Mouse (Mus musculus) thymus, postnatal 10 days (tissue): Measurements from ENCODE around the gene Vps9d1.
"Not testable (repeated sequence)": the region's sequence is repeated elsewhere in the genome, so short reads cannot be mapped to it uniquely, and the experiment has no call there.

ENCODE experiments used
- DNase-seq, 2 experiments: peaks; one replicate each; pipeline ENCODE4 v3.0.0; 2021; ENCODE audit warnings: low spot score in 2 of 2

The Vps9d1 gene

DNA sequence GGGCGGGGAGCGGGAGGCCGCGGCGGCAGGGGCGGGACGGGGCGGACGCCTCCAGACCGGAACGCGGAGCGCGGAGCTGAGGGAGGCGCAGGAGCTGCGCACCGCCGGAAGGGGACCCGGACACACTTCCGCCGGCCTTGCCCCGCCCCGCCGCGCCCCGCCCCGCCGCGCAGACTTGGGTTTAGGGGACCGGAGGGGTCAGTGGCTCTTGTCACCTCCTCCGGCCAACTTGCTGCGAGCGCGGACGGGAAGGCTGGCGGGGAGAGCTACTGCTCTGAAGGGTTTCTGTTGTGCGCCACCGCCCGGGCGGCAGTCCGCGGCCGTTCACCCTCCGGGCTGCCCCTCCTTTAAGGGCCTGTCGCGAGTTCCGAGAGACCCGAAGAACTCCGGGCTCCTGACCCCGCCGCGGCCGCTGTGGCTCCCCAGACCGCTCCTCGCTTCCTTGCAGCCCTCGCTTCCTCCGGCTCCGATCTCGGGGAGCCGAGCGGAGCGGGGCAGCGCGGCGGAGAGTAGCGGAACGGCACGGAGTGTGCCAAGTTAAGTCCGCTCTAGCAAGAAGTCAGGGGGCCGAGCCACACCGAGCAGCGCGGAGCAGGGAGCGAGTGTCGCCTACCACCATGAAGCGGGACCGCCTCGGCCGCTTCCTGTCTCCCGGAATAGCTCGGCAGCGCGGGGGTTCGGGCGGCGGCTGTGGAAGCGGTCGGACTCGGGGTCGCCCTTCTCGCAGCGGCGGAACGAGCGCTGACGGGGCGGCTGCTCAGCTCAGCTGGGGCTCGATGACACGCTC is at the start of gene Vps9d1, which contains the start of gene Zfp276:
Vps9d1 (minus strand) TSS at position 250 of the 787 bp plus-strand sequence.
Zfp276 (plus strand) TSS at position 97 of the 787 bp plus-strand sequence.
- DNase-seq = peak; percentile 68 to 85

DNA sequence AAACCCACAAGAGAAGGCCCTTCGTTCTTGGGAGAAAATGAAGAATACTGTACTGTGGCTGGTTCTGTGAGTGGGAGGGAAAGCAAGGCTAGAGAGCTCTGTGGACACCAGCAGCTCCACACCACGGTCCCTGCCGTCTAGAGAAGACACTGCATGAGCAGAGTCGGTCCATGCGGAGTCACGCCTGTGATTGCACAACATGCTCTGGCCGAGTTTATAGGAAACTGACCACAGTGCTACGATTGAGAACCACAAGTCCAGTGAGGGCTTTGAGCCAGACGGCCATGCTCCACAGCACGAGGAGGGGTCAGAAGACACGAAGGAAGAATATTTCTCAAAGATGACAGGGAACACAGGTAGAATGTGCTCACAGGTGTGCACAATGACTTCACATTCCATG is 44.2 kb upstream of the Vps9d1 start:
- DNase-seq = no peak

DNA sequence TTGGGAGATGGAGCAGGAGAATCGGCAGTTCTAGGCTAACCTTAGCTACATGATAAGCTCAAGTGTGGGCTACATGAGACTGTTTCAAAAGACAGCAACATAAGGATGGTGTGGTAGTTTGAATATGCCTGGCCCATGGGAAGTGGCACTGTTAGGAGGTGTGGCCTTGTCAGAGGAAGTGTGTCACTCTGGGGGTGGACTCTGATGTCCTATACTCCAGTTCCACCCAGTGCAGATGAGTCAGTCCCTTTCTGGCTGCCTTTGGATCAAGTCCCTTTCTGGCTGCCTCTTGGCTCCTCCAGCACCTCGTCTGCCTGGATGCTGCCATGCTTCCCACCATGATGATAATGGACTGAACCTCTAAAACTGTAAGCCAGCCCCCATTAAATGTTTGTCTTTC is 38.6 kb upstream of the Vps9d1 start:
- DNase-seq = no peak

DNA sequence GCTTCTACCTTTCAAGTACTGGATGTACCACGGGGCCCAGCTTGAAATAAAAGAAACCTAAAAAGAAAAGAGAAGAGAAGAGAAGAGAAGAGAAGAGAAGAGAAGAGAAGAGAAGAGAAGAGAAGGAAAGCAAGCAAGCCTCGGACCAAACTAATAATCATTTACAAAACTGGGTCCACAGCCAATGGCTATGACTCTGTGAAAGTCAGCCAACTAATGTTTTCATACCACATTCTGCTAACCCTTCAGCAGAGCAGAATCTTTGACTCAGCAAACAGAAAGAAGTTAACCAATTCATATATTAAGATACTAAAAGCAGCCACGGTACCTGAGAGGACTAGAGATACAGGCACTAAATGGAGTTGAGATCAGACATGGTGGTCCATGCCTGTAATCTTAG is 38.1 kb upstream of the Vps9d1 start:
- DNase-seq = no peak

DNA sequence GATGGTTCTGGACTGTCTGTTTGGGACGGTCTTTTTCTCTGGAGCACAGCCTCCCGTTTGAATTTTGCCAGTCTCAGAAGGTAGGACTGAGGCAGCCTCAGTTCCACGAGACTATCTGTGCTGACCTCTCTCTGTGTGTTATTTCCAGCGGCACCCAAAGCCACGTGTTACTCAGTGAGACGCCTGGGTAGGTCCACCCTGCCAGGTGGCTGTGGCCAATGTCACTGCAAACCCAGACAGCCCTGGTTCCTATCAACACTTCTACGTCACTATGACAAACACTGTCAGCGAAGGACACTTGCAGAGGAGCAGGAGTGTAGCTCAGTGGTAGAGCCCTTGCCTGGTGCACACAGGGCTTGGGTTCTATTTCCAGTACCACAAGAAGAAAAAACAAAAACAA is 37.6 kb upstream of the Vps9d1 start:
- DNase-seq = no peak

DNA sequence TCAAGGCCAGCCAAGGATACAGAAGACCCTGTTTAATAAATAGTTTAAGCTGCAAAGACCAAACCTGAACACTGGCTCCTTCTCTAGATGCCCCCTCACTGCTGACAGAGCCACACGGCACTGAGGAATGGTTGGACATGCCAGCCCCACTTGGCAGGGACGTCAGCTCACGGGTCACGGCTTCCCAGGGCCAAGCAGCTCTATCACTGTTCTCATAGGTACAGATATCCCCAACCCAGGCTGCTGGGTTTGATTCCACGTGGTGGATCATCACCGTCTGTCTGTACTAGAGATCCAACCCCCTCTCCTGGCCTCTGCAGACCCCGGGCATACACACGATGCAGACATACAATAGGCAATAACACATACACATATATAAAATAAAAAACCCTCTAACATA is 36.5 kb upstream of the Vps9d1 start:
- no peak for DNase-seq

DNA sequence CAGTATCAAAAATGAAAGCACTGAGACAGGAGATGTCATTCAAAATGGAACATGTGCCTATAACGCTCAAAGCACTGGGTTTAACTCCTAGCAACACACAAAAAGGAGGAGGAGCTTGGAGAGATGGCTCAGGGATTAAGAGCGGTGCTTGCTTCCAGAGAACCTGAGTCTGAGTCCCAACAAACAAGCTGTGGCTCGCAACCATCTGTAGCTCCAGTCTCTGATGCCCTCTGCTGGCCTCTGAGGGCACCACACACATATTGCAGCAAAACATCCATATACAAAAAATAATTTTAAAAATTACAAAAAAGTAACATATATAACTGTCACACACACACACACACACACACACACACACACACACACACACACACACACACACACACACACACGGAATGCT is 36.0 kb upstream of the Vps9d1 start:
- DNase-seq = peak in 1 of 2 experiments; percentile 33

DNA sequence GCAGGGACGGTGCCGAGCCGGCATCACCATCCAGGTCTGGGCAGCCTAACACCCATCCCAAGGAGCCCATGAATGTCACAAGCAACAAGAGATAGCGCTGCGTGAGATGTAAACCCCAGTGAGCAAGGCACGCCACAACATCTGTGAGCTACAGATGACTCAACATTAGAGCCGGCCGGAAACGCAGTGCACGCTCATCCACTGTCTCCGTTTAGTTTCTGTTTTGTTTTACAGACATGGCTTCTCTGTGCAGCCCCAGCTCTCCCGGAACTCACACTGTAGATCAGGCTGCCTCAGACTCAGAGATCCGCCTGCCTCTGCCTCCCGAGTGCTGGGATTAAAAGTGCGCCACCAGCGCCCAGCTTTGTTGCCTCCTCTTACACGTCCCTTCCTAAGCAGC is 33.2 kb upstream of the Vps9d1 start:
- DNase-seq = no peak

DNA sequence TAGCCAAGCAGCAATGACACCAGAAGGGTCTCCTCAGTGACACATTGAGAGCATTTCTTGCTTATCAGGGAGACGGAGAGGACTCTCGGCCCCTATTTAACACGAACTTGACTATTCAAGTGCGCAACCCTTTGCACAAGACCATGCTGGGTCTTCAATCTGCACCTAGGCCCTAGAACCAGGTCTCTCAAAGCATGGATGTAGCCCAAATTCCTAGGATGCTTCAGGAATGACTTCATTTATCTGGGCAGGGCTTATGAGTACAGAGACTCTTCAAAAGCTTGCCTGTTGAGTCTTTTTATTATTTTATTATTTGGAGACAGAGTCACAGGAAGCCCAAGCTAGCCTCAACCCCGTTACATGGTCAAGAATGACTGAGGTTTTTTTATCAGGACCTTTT is 30.3 kb upstream of the Vps9d1 start:
- no peak for DNase-seq

DNA sequence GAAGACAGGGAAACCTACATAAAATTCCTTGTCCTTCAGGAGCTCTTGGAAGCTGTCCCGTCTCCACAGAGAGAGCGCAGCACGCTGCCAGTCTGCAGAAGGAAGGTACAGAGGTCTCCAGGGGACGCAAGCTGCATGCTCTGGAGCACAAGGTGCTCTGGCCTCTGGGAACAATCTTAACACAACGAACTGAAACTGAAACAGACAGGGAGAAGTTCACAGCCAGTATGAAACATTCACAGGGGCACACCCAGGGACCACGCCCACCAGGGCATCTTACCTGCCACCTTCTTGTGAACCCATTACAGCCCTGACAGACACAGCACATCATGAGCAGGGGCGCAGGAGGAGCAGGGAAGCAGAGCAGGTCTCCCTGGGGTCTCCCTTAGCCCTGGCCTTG is 29.8 kb upstream of the Vps9d1 start:
- no peak for DNase-seq

DNA sequence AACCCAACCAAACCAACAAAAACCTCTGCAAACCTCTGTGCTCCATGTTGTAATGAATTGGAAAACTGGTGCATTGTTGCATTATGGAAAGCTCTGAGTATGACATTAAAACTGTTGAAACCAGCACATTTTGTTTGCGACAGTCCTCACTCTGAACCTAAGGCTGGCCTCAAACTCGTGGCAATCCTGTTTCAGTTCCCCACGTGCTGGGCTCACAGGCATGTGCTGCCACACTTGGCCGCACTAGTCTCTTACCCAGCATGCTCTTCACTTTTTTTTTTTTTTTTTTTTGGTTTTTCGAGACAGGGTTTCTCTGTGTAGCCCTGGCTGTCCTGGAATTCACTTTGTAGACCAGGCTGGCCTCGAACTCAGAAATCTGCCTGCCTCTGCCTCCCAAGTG is 28.8 kb upstream of the Vps9d1 start:
- not testable (repeated sequence) for DNase-seq

DNA sequence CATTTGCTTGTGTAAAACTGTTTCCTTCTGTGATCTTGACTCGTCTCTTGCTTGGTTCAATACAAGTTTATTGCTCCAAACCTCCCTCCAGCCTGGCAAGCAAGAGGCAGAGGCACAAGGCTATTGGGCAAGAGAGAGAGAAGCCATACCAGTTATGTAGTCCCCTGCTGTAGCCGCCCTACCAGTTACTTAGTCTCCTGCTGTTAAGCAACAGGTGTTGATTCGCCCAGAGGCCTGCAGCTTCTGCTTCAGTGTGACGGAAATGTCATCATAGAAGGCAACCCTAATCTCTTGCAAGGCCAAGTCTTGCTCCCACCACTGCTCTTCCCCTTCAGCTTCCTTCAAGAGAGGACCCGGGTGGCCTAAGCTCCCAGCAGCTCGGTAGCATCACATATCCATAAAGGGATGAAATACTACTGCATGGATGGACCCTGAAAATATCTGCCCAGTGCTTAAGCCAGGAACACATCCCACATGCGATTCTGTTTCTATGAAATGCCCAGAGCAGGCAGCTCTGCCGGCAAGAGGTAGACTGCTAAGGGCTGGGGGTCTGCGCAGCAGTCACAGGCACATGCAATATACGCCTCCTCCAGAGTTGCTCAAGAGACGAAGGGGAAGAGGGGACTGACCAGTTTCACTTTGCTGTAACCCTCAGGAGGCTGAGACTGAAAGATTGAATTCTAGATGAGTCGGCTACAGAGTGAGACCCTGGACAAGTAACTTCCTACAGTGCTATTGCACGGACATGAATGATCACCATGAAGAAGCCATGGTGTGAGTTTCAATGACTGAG is 26.4 kb upstream of the Vps9d1 start:
- no peak for DNase-seq

DNA sequence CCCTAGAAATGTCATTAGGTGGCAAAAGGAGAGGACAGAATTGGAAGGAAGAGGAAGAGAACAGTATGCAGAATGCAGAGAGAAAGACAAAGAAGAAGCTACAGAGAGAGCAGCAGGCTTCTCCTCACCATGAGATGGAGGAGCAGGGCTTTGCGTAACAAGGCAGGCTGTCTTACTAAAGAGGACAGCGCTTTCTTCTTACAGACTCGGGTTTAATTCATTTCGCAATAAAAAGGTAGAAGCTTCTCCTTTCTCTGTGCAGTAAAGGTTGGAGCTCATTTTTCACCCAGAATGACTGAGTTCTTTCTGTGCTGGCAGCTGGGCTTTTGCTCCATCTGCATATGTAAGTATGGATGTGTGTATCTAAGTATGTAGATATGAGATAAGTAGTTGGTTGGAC is 25.7 kb upstream of the Vps9d1 start:
- DNase-seq = no peak

DNA sequence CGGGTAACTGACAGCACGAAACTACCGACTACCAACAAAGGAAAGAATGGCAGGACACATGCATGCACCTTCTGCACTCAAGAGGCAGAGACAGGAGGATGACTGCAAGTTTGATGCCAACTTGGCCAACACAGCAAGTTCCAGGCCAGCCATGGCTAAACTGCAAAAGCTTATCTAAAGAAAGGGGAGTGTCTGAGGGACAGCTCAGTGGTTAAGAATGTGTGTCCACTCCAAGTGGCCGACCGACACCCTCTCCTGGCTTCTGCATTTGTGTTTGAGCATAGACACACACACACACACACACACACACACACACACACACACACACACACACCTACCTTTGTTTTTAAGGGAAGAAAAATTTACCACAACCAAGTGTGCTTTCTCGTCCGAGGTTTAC is 24.3 kb upstream of the Vps9d1 start:
- DNase-seq = no peak

DNA sequence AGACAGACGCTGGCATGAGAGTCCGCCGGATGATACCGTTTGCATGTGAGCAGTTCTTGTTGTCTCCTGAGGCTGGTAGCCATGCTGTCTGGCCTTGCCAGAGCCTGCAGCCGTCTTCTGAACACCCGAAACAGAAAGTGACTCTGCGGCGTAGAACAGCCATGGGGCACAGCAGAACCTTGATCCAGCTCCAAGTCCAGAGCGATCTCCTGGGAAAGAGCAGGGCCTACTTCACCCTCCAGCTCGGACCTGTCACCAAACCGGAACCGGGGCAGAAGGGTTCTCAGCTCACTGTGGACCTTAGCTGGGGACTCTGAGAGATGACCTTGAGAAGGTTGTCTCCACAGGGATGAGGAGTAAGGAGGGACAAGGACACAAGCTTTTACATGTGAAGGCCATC is 20.9 kb upstream of the Vps9d1 start:
- no peak for DNase-seq

DNA sequence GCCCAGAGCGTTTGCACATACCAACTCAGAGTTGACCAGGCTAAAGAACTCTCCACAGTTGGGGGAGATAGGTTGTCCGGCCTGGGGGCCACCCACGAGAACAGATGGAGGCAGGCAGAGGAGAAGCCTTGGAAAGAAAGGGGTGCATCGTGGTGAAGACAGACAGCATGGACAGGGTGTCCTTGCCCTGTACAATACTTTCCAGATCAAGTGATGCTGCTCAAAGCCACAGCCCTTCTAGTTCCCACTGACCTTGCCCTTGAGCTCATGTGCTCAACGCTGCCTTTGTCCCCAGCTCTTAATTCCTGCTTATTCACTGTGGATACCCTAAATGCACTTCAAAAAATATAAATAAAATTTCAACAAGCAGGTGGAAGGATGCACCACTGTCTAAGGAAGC is 20.3 kb upstream of the Vps9d1 start:
- DNase-seq = no peak

DNA sequence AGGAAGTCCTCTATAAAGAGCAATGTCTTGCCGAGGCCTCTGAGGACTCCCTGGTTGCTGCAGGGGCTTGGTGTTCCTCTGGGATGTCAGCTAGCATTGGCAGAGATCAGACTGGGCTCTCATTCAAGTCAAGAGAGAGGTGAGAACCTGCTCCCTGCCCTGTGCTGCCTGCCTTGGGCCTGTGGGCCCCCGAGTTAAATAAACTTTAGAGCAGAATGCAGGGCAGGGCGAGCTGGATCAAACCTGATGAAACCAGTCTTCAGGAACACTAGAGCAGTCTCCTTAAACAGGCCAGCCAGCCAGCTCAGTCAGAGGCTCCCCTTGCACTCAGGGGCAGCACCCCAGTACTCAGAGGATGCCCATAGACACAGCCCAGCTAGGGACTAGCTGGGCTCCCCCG is 17.8 kb upstream of the Vps9d1 start:
- DNase-seq = no peak

DNA sequence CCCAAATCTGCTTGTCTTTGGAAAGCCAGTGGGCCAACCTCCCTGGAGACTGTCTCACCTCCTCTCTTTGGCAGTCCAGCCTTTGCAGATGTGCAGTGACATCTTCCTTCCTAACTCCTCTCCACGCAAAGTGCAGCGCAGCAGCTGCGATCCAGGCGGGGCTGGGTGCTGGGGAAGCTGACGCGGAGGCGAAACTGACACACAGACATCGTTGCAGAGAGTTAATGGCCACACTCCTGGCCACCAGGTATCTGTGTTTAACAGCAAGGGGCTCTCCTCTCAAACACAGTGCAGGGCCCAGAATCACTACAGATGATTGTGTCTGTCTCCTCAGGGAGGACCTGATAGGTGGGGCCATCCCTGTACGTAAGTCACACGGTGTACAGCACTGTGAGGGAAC is 17.0 kb upstream of the Vps9d1 start:
- no peak for DNase-seq

DNA sequence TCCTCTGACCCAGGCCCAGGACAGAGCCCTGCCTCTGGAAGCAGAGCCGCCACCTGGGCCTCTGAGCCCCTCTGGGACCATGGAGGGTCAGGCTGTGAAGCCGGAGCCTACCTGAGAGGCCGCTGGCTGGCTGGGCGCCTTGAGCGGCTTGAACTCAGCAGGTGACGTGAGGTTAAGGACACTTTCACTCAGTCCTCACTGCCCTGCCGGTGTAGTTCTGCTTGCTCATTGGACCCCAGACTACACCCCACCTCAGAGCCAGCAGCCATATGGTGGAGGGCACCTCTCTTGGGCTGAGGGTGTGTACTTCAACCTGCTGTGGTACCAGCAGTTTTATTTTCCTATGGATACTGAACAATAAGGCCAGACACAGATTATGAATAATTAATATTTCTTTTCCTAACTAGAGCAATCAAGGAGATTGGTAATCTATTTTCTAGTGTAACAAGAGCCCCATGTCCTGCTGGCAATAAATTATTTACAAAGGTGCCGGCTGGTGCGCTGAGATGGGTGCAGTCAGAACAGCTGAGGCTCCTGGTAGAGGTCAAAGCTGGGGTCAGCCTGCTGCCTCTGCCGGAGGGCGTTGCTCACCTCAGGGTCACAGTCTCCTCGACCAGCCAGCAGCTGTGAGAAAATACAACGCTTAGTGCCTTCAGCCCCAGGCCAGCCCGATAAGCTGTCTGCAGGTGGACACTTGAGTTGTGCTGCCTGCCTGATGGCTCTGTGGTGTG is 13.9 kb upstream of the Vps9d1 start:
- DNase-seq = no peak

DNA sequence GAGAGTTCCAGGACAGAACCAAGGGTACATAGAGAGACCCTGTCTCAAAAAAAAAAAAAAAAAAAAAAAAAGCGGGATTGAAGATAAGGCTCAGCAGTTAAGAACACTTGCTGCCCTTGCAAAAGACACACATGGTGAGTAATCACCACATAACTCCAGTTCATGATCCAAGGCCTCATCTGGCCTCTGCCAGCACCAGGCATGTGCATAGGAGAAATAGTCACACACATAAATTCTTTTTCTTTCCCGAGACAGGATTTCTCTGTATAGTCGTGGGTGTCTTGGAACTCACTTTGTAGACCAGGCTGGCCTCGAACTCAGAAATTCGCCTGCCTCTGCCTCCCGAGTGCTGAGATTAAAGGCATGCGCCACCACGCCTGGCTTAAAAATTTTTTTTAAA is 3.4 kb upstream of the Vps9d1 start:
- not testable (repeated sequence) for DNase-seq

DNA sequence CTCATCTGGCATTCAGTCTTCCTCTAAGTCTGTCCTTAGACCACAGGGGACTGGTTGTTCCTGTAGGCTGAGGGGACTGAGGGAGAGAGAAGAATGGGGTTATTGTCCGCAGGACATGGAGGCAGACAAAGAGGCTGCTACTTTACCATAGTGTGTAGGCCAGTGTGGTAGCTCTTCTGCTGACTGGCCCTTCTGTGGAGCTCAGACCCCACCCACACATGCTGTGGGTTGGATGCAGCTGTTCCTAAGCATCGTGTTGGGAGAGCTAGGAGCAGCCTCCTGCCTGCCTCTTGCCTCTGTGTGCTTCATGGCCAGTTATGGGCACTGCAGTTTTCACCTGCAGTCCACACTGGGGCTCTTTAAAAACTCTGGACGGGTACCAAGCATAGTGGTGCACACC is 3.0 kb upstream of the Vps9d1 start:
- DNase-seq = no peak

DNA sequence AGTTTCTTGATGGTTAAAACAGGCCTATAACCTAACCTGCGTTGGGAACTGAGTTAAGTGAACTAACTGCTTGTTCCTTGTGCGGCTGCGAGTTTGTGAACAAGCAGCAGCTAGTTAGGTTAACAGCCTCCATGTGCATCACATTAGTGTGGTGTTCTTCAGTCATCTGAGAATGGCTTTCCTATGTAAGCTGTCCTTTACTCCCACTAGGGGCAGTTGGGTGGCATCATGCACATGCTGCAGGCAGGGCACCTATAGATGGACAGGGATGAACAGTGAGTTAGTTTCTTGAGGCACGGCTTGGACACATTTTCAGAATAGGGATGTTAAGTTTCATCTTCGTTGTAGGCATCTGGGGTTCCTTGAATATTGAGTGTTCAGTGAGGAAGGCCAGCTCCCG is 1.0 kb upstream of the Vps9d1 start:
- no peak for DNase-seq
